Mouse (Mus musculus) MEL (cell line): ENCODE measurements around the gene Nkx2-3. TPM values are rescaled to one million over a fixed set of nuclear protein-coding genes. Genes with fewer than 3 reads are reported as not detected.

Experiments
- DNase-seq: peaks from one replicate; pipeline ENCODE4 v3.0.0; 2011; ENCODE audit warnings: low read depth, low spot score
- H3K27ac ChIP-seq: 2 replicates; pipeline ENCODE4 v1.5.1; 2012; ENCODE audit warnings: low read depth, mild to moderate bottlenecking, control low read depth, low read length, moderate library complexity; ENCODE audit not compliant: control insufficient read depth
- H3K27me3 ChIP-seq, 2 experiments: fragments of 150-350 bp in 1 of 2; sonication (generic) in 1 of 2; 2 replicates each; pipeline ENCODE4 v1.6.1; 2012; ENCODE audit warnings: low read length in 2 of 2, mild to moderate bottlenecking in 2 of 2, improper control_type of control experiment in 1 of 2, moderate library complexity in 1 of 2; ENCODE audit not compliant: insufficient read depth in 2 of 2, control insufficient read depth in 1 of 2
- H3K36me3 ChIP-seq, 2 experiments: 2 replicates each; pipeline ENCODE4 v1.6.1; 2012 to 2014; ENCODE audit warnings: low read length in 2 of 2, improper control_type of control experiment in 1 of 2, inconsistent platforms in 1 of 2, mild to moderate bottlenecking in 1 of 2; ENCODE audit not compliant: insufficient read depth in 2 of 2, control insufficient read depth in 1 of 2
- H3K4me1 ChIP-seq, 2 experiments: fragments of 150-350 bp in 1 of 2; sonication (generic) in 1 of 2; 2 replicates each; pipeline ENCODE4 v1.6.1; 2012; ENCODE audit warnings: low read length in 2 of 2, improper control_type of control experiment in 1 of 2, mild to moderate bottlenecking in 1 of 2; ENCODE audit not compliant: insufficient read depth in 2 of 2, control insufficient read depth in 1 of 2
- H3K4me3 ChIP-seq, 2 experiments: fragments of 150-350 bp in 1 of 2; sonication (generic) in 1 of 2; 2 replicates each; pipeline ENCODE4 v1.5.1; 2012; ENCODE audit warnings: low read depth in 2 of 2, low read length in 2 of 2, mild to moderate bottlenecking in 2 of 2, moderate library complexity in 2 of 2, control low read depth in 1 of 2, improper control_type of control experiment in 1 of 2; ENCODE audit not compliant: control insufficient read depth in 1 of 2, insufficient read depth in 1 of 2
- H3K79me2 ChIP-seq: 2 replicates; pipeline ENCODE4 v1.6.1; 2012; ENCODE audit warnings: mild to moderate bottlenecking, low read length, moderate library complexity; ENCODE audit not compliant: control insufficient read depth, poor library complexity, insufficient read depth
- H3K9ac ChIP-seq: 2 replicates; pipeline ENCODE4 v1.6.1; 2012; ENCODE audit warnings: low read depth, mild to moderate bottlenecking, control low read depth, low read length, moderate library complexity; ENCODE audit not compliant: control insufficient read depth, poor library complexity, severe bottlenecking
- H3K9me3 ChIP-seq: fragments of 150-350 bp; sonication (generic); replicated peaks from 2 replicates; pipeline ENCODE4 v1.6.1; 2012; ENCODE audit warnings: mild to moderate bottlenecking, low read length, improper control_type of control experiment, moderate library complexity; ENCODE audit not compliant: insufficient read depth
- CHD2 ChIP-seq: IDR thresholded peaks from 2 replicates; pipeline ENCODE4 v1.6.1; 2011; ENCODE audit warnings: low read length, improper control_type of control experiment
- CTCF ChIP-seq, 3 experiments: IDR thresholded peaks in 2 of 3; conservative IDR thresholded peaks in 1 of 3; 2 replicates each; pipeline ENCODE4 v1.5.1; 2011 to 2012; ENCODE audit warnings: low read length in 3 of 3, low read depth in 2 of 3, mild to moderate bottlenecking in 2 of 3, improper control_type of control experiment in 1 of 3, inconsistent platforms in 1 of 3, mixed read lengths in 1 of 3, moderate library complexity in 1 of 3; ENCODE audit not compliant: control insufficient read depth in 1 of 3, insufficient read depth in 1 of 3, poor library complexity in 1 of 3, severe bottlenecking in 1 of 3
- E2F4 ChIP-seq: IDR thresholded peaks from 2 replicates; pipeline ENCODE4 v1.6.1; 2011; ENCODE audit warnings: low read depth, low read length, improper control_type of control experiment, borderline replicate concordance
- ELF1 ChIP-seq: IDR thresholded peaks from 2 replicates; pipeline ENCODE4 v1.6.1; 2014; ENCODE audit warnings: low read depth, mild to moderate bottlenecking, inconsistent platforms, low read length, improper control_type of control experiment, moderate library complexity
- EP300 ChIP-seq, 2 experiments: IDR thresholded peaks; 2 replicates each; pipeline ENCODE4 v1.6.1; 2011; ENCODE audit warnings: improper control_type of control experiment in 2 of 2, low read length in 2 of 2, low read depth in 1 of 2, mild to moderate bottlenecking in 1 of 2
- ETS1 ChIP-seq: IDR thresholded peaks from 2 replicates; pipeline ENCODE4 v1.6.1; 2012; ENCODE audit warnings: low read depth, mild to moderate bottlenecking, inconsistent platforms, low read length, improper control_type of control experiment, moderate library complexity
- JUND ChIP-seq: IDR thresholded peaks from 2 replicates; pipeline ENCODE4 v1.6.1; 2011; ENCODE audit warnings: low read depth, mild to moderate bottlenecking, improper control_type of control experiment, low read length
- MAZ ChIP-seq: IDR thresholded peaks from 2 replicates; pipeline ENCODE4 v1.6.1; 2012; ENCODE audit warnings: low read depth, mild to moderate bottlenecking, inconsistent platforms, low read length, improper control_type of control experiment
- MEF2A ChIP-seq: IDR thresholded peaks from 2 replicates; pipeline ENCODE4 v1.6.1; 2014; ENCODE audit warnings: low read depth, mild to moderate bottlenecking, inconsistent platforms, low read length, improper control_type of control experiment; ENCODE audit not compliant: poor library complexity, insufficient replicate concordance, severe bottlenecking; ENCODE audit errors: extremely low read depth
- MXI1 ChIP-seq: IDR thresholded peaks from 2 replicates; pipeline ENCODE4 v1.6.1; 2011; ENCODE audit warnings: mild to moderate bottlenecking, low read depth, low read length, improper control_type of control experiment
- MYC ChIP-seq: IDR thresholded peaks from 2 replicates; pipeline ENCODE4 v1.6.1; 2011; ENCODE audit warnings: low read depth, mild to moderate bottlenecking, low read length, improper control_type of control experiment, moderate library complexity
- NRF1 ChIP-seq: IDR thresholded peaks from 2 replicates; pipeline ENCODE4 v1.6.1; 2014; ENCODE audit warnings: low read depth, mild to moderate bottlenecking, inconsistent platforms, low read length, improper control_type of control experiment, moderate library complexity; ENCODE audit not compliant: poor library complexity, insufficient read depth, severe bottlenecking
- POLR2AphosphoS5 ChIP-seq: IDR thresholded peaks from 2 replicates; pipeline ENCODE4 v1.6.1; 2012; ENCODE audit warnings: low read depth, borderline replicate concordance, mild to moderate bottlenecking, inconsistent platforms, low read length, moderate library complexity, mixed read lengths
- RCOR1 ChIP-seq: IDR thresholded peaks from 2 replicates; pipeline ENCODE4 v1.6.1; 2012; ENCODE audit warnings: low read depth, mild to moderate bottlenecking, inconsistent platforms, low read length, improper control_type of control experiment
- TAL1 ChIP-seq: IDR thresholded peaks from 2 replicates; pipeline ENCODE4 v1.6.1; 2012; ENCODE audit warnings: mild to moderate bottlenecking, inconsistent platforms, low read length, moderate library complexity, mixed read lengths
- TCF12 ChIP-seq: IDR thresholded peaks from 2 replicates; pipeline ENCODE4 v1.6.1; 2014; ENCODE audit warnings: low read depth, mild to moderate bottlenecking, inconsistent platforms, low read length, improper control_type of control experiment, moderate library complexity
- UBTF ChIP-seq: IDR thresholded peaks from 2 replicates; pipeline ENCODE4 v1.6.1; 2012; ENCODE audit warnings: low read depth, mild to moderate bottlenecking, inconsistent platforms, low read length, improper control_type of control experiment, moderate library complexity, borderline replicate concordance; ENCODE audit not compliant: insufficient read depth
- ZKSCAN1 ChIP-seq: IDR thresholded peaks from 2 replicates; pipeline ENCODE4 v1.6.1; 2012; ENCODE audit warnings: low read depth, mild to moderate bottlenecking, inconsistent platforms, low read length, improper control_type of control experiment, moderate library complexity
- ZMIZ1 ChIP-seq: IDR thresholded peaks from 2 replicates; pipeline ENCODE4 v1.6.1; 2012; ENCODE audit warnings: low read depth, mild to moderate bottlenecking, inconsistent platforms, low read length, improper control_type of control experiment, moderate library complexity
- polyA plus RNA-seq, 2 experiments: library from polyadenylated mRNA; stranded (reverse) in 1 of 2; unstranded in 1 of 2; fragments of >175 nt in 1 of 2; fragments of >200 nt in 1 of 2; gene quantifications; 2 replicates each; pipeline versions ENCODE4 v1.2.1 to v1.2.4; 2012; ENCODE audit warnings: low replicate concordance in 2 of 2, low read depth in 1 of 2; ENCODE audit not compliant: insufficient read length in 2 of 2, insufficient read depth in 1 of 2, missing spikeins in 1 of 2
- total RNA-seq: library from RNA; depleted of rRNA; stranded (reverse); fragments of 300-350 nt; gene quantifications from 2 replicates; pipeline ENCODE4 v1.2.3, GENCODE M21; 2012

Nkx2-3 gene
- total and polyA plus RNA-seq, 3 experiments, result not detected

DNA sequence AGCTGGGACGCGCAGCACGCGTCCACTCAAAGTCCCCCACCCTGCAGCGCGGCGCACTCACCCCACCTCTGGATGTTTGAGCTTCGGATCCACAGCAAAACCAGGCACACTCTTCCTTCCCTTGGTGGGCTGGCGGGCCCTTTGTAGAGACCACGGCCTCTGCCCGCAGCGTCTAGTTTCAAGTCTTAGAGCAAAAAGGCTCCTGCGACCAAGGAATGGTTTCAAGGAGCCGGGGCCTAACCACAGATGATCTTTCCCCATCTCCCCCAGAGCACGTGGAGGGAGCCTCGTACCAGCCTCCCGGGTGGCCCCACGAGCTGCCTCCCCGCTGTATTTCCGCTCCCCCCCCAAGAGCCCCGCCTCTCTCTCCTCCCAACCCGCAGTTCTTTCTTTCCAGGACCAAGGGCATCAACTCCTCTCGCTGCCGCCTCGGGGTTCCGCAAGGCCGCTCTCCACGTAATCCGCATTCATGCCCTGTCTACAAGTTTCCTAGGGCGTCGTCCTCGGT is 1.7 kb upstream of the Nkx2-3 start:
- no peak overlapping the region for H3K27ac ChIP-seq
- no peaks in the 10 kb centered on the region for H3K9me3 ChIP-seq
- H3K27me3 ChIP-seq, result peaks cover 3 to 6% of the 10 kb centered on the region in 2 experiments
- H3K4me1 ChIP-seq, result peaks cover 0 to 2% of the 10 kb centered on the region in 2 experiments; a peak in 1 of 4 replicates
- H3K4me3 ChIP-seq, result no peak overlapping the region
- no peaks in the 10 kb centered on the region for H3K79me2 ChIP-seq
- no peak for DNase-seq
- H3K36me3 ChIP-seq, result peaks cover 0 to 5% of the 10 kb centered on the region in 2 experiments; a peak in 1 of 4 replicates
- TF ChIP-seq EP300 (IDR thresholded peaks at IDR 0.05; ENCODE audit: low read depth in 1 of 2, low read length in 2 of 2), result no peak
- TF ChIP-seq RCOR1, result no peak
- TF ChIP-seq E2F4, result no peak
- TF ChIP-seq JUND, result no peak
- no peak for TF ChIP-seq TAL1
- TF ChIP-seq CHD2, result no peak
- no peak for TF ChIP-seq ETS1
- no peak for TF ChIP-seq ZKSCAN1
- TF ChIP-seq MXI1, result no peak
- TF ChIP-seq MYC, result no peak
- TF ChIP-seq POLR2AphosphoS5, result no peak
- TF ChIP-seq MEF2A, result no peak
- no peak for TF ChIP-seq MAZ
- no peak for TF ChIP-seq UBTF
- TF ChIP-seq CTCF (IDR thresholded peaks at IDR 0.05 in 2 of 3, conservative IDR thresholded peaks at IDR 0.05 in 1 of 3; ENCODE audit: control insufficient read depth in 1 of 3, insufficient read depth in 1 of 3, low read depth in 2 of 3, low read length in 3 of 3, poor library complexity in 1 of 3, severe bottlenecking in 1 of 3), result no peak
- TF ChIP-seq ELF1, result no peak
- TF ChIP-seq TCF12, result no peak
- no peak for TF ChIP-seq ZMIZ1
- no peak overlapping the region for H3K9ac ChIP-seq

DNA sequence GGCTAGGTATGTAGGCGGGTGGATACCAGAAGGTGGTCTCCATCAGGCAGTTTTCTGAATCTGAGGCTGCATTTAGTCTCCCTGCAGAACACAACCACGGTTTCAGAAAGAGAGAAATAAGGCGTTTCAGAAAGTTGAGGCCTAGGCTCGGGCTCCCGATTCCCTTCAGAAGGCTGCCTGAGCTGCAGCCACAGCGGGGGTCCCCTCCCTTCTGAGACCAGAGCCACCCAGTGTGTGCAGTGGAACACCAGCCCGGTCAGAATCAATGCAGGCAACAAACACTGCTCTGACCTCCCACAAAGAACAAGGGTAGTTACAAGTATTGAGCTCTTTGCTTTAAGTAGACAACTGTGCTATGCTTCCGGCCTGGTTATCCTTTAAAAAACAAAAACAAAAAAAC is 1.0 kb upstream of the Nkx2-3 start:
- peaks cover 0 to 5% of the 10 kb centered on the region in 2 experiments; a peak in 1 of 4 replicates for H3K36me3 ChIP-seq
- no peak overlapping the region for H3K9ac ChIP-seq
- no peak overlapping the region for H3K27ac ChIP-seq
- no peak for TF ChIP-seq TCF12
- TF ChIP-seq RCOR1, result no peak
- TF ChIP-seq ZMIZ1, result no peak
- TF ChIP-seq NRF1, result no peak
- H3K4me3 ChIP-seq, result no peak overlapping the region
- peaks cover 0 to 6% of the 10 kb centered on the region in 2 experiments; a peak in 3 of 4 replicates for H3K27me3 ChIP-seq
- no peak for DNase-seq
- no peaks in the 10 kb centered on the region for H3K9me3 ChIP-seq
- H3K79me2 ChIP-seq, result no peaks in the 10 kb centered on the region
- H3K4me1 ChIP-seq, result peaks cover 0 to 2% of the 10 kb centered on the region in 2 experiments; a peak in 1 of 4 replicates
